Mouse (Mus musculus): ENCODE measurements around the gene Arpc4. TPM values are rescaled to one million over a fixed set of nuclear protein-coding genes. Genes with fewer than 3 reads are reported as not detected.

Arpc4 gene
- polyA plus RNA-seq, 1 experiment: 1,078 TPM

DNA sequence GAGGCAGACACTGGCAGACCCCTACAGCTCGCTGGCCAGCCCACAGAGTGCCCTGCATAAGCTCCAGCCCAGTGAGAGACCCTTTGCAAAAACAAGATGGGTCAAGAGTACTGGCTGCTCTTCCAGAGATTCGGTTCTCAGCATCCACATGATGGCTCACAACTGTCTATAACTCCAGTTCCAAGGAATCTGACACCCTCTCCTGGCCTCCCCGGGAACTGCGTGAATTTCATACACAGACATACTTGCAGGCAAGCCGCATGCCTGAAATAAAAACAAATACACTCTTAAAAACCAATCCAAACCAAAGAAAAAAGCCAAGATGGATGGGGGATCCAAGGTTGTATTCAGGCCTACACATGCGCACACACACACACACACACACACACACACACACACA, 17.6 kb downstream of the Arpc4 start:
- H3K9me3 ChIP-seq: peaks cover 8% of the 10 kb centered on the region; the same call in 1 of the 2 replicates
- peaks cover 17% of the 10 kb centered on the region for H3K4me1 ChIP-seq
- H3K36me3 ChIP-seq (replicated peaks; ENCODE audit: low read length): peaks cover 98% of the 10 kb centered on the region
- H3K27me3 ChIP-seq (replicated peaks): no peaks in the 10 kb centered on the region
- TF ChIP-seq FLI1 (IDR thresholded peaks at IDR 0.05; ENCODE audit: low read length): no peak
- TF ChIP-seq GATA1 (IDR thresholded peaks at IDR 0.05; ENCODE audit: borderline replicate concordance, low read length): no peak
- H3K4me3 ChIP-seq (replicated peaks): no peak overlapping the region

DNA sequence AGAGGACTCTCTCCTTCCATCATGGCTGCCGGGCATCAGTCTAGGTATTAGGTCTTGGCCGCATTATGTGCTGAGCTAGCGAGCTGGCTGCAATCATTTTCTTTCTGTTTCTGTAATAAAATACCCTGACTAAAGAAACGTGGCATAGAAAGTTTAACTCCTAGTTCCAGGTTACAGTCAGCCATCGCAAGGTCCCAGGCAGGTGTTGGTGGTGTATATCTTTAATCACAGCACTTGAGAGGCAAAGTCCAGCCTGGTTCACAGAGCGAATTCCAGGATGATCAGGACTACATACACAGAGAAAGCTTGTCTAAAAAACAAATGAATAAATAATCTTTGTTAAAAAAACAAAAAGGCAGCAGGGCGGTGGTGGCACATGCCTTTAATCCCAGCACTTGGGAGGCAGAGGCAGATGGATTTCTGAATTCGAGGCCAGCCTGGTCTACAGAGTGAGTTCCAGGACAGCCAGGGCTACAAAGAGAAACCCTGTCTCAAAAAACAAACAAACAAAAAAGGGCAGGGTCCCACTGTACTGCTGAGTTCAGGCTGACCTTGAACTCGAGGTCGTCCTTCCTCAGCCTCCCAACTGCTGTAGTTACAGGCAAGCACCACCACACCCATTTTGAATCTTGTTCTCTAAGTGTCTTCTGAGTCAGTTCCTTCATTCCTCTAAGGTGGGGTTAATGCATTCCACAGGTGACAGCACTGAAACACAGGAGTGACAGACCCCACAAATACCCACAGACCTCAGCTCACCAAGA, 18.5 kb downstream of the Arpc4 start:
- Histone ChIP-seq H3K9me3 (peaks cover 8% of the 10 kb centered on the region; the same call in 1 of the 2 replicates), H3K27me3 (replicated peaks) (no peaks in the 10 kb centered on the region), H3K4me1 (peaks cover 26% of the 10 kb centered on the region), H3K4me3 (replicated peaks) (no peak overlapping the region), H3K36me3 (replicated peaks; ENCODE audit: low read length) (peaks cover 98% of the 10 kb centered on the region)
- no peak for TF ChIP-seq GATA1 (IDR thresholded peaks at IDR 0.05; ENCODE audit: borderline replicate concordance, low read length)
- TF ChIP-seq FLI1 (IDR thresholded peaks at IDR 0.05; ENCODE audit: low read length): no peak

DNA sequence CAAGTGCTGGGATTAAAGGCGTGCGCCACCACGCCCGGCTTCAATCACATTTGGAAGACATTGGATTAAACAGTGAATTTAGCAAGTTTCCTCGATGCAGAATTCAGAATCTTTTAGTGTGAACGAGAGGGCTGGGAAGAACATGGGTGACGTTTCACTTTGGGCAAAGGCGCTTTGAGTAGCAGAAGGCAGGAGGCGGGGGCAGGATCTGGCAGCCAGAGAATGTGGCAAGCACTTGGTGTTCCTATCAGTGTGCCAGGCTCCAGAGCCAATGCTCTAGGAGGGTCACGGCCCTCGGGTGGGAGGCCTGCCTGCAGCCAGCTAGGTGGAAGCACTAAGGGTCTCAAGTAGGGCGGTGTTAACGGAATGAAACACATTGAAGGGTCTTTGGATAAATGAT, 24.2 kb downstream of the Arpc4 start:
- H3K36me3 ChIP-seq (replicated peaks; ENCODE audit: low read length): peaks cover 100% of the 10 kb centered on the region
- peaks cover 13% of the 10 kb centered on the region for H3K4me1 ChIP-seq
- no peaks in the 10 kb centered on the region for H3K27me3 ChIP-seq (replicated peaks)
- no peak for TF ChIP-seq GATA1 (IDR thresholded peaks at IDR 0.05; ENCODE audit: borderline replicate concordance, low read length)
- TF ChIP-seq FLI1 (IDR thresholded peaks at IDR 0.05; ENCODE audit: low read length): no peak
- no peaks in the 10 kb centered on the region for H3K9me3 ChIP-seq
- H3K4me3 ChIP-seq (replicated peaks): no peak overlapping the region

DNA sequence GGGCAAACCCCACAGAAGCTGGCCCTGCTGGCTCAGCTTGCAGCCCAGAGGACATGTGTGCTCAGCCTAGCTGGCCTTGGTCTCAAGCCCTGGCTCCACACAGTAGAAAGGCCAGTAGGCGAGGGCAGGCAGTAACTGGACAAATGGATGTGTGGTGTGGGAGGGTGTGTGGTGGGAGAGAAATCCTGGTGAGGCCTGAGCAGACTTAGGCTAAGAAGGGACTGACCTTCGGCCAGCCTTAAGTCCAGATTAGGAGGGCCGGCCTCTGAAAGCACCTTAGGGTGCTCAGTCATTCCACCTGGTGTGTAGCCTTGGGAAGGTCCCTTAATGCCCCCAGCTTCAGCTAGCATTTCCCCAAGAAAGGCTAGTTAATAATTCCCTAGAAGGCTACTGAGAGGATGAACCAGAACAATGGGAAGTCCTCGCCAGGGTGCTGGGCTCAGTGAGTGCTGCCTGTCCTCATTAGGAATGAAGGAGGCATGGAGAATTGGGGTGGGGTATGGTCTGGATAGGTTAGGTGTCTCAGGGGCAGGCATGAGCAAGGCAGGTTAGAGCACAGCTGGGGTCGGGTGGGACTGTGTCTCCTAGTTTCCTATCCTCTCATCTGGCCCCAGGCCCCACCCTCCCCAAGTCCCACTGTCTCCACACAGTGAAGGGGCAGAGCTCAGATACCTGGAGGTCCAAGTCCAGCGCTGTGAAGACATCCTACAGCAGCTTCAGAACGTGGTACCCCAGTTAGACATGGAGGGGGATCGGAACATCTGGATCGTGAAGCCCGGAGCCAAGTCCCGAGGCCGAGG, 26.9 kb downstream of the Arpc4 start:
- TF ChIP-seq FLI1 (IDR thresholded peaks at IDR 0.05; ENCODE audit: low read length) (no peak), GATA1 (IDR thresholded peaks at IDR 0.05; ENCODE audit: borderline replicate concordance, low read length) (no peak)
- H3K36me3 ChIP-seq (replicated peaks; ENCODE audit: low read length): peaks cover 100% of the 10 kb centered on the region
- no peak overlapping the region for H3K4me3 ChIP-seq (replicated peaks)
- H3K9me3 ChIP-seq: no peaks in the 10 kb centered on the region
- peaks cover 18% of the 10 kb centered on the region for H3K4me1 ChIP-seq
- H3K27me3 ChIP-seq (replicated peaks): no peaks in the 10 kb centered on the region

DNA sequence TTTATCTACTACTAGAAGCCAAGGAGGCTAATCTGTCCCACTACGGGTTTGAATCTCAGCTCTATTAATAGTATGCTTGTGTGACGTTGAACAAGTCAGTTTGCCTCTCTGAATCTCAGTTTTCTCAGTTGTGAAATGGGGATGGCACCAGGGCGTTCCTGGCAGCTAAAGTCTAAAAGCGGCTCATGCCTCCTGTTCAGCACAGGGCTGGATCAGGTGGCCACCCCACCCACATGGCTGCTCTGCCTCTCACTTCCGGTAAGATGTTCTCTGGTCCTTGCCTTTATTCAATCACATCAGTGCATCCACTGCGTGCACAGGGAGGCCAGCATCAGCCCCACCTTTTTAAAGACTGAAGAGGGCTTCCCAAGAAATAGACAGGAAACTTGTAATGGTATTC, 27.6 kb downstream of the Arpc4 start:
- H3K9me3 ChIP-seq: no peaks in the 10 kb centered on the region
- peaks cover 100% of the 10 kb centered on the region for H3K36me3 ChIP-seq (replicated peaks; ENCODE audit: low read length)
- H3K4me3 ChIP-seq (replicated peaks): no peak overlapping the region
- peaks cover 17% of the 10 kb centered on the region for H3K4me1 ChIP-seq
- H3K27me3 ChIP-seq (replicated peaks): no peaks in the 10 kb centered on the region
- TF ChIP-seq GATA1 (IDR thresholded peaks at IDR 0.05; ENCODE audit: borderline replicate concordance, low read length) (no peak), FLI1 (IDR thresholded peaks at IDR 0.05; ENCODE audit: low read length) (no peak)

DNA sequence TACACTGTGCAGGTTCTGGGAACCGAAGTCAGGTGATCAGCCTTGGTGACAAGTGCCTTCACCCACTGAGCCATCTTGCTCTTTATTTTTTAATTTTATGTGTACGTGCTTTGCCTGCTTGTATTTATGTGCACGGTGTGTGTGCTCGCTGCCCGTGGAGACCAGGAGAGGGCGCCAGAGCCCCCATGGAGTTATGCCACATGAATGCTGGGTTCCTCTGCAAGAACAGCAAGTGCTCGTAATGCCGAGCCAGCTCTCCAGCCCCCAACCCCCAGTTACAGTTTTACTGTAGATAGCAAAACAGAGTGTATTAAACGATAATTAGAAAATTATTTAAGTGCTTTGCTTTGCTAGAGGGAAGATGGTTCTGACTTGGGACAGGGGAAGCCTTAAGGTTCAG, 28.8 kb downstream of the Arpc4 start:
- Histone ChIP-seq H3K9me3 (no peaks in the 10 kb centered on the region), H3K4me3 (replicated peaks) (no peak overlapping the region), H3K27me3 (replicated peaks) (no peaks in the 10 kb centered on the region), H3K36me3 (replicated peaks; ENCODE audit: low read length) (peaks cover 100% of the 10 kb centered on the region), H3K4me1 (peaks cover 7% of the 10 kb centered on the region; the same call in 1 of the 2 replicates)
- TF ChIP-seq FLI1 (IDR thresholded peaks at IDR 0.05; ENCODE audit: low read length) (no peak), GATA1 (IDR thresholded peaks at IDR 0.05; ENCODE audit: borderline replicate concordance, low read length) (no peak)

DNA sequence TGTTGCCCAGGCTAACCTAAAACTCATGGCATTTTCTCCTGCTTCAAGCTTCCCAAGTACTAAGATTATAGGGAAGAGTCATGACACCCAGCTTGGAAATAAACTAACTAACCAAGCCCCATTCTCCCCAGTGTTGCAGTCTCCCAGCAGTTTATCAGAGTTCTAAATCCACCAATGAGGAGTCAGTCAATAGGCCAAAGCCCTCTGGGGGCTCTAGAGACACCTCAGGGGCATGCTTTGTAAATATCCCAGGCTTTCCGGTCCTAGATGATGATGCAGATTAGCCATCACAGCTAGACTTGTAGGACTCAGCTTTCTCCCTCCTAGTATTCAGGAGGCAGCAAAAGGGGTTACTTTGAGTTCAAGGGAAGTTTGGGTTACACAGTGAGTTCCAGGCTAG, 32.1 kb downstream of the Arpc4 start:
- no peaks in the 10 kb centered on the region for H3K27me3 ChIP-seq (replicated peaks)
- H3K36me3 ChIP-seq (replicated peaks; ENCODE audit: low read length): peaks cover 100% of the 10 kb centered on the region
- TF ChIP-seq FLI1 (IDR thresholded peaks at IDR 0.05; ENCODE audit: low read length): no peak
- TF ChIP-seq GATA1 (IDR thresholded peaks at IDR 0.05; ENCODE audit: borderline replicate concordance, low read length): no peak
- peaks cover 5% of the 10 kb centered on the region; the same call in 1 of the 2 replicates for H3K4me1 ChIP-seq
- H3K4me3 ChIP-seq (replicated peaks): no peak overlapping the region
- H3K9me3 ChIP-seq: no peaks in the 10 kb centered on the region

DNA sequence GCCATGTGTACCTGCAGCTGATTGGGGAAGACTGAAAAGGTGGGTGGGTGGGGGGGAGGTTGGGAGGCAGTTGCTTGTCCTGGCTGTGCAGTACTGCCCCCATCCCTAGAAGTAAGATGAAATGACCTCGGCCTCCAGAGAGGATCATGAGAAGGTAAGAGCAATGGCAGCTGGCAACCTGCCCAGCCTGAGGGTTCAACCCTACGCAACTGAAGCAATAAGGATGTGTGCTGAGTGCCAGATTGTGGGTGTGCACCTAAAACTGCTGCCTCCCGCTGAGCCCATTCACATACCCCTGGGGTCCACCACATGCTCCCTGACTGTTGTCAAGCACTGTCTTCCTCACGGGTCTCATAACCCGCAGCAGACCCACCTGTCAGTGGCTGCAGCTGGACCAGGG, 38.5 kb downstream of the Arpc4 start:
- Histone ChIP-seq H3K4me3 (replicated peaks) (no peak overlapping the region), H3K27me3 (replicated peaks) (no peaks in the 10 kb centered on the region), H3K9me3 (no peaks in the 10 kb centered on the region), H3K36me3 (replicated peaks; ENCODE audit: low read length) (peaks cover 61% of the 10 kb centered on the region), H3K4me1 (peaks cover 40% of the 10 kb centered on the region)
- no peak for TF ChIP-seq GATA1 (IDR thresholded peaks at IDR 0.05; ENCODE audit: borderline replicate concordance, low read length)
- no peak for TF ChIP-seq FLI1 (IDR thresholded peaks at IDR 0.05; ENCODE audit: low read length)

DNA sequence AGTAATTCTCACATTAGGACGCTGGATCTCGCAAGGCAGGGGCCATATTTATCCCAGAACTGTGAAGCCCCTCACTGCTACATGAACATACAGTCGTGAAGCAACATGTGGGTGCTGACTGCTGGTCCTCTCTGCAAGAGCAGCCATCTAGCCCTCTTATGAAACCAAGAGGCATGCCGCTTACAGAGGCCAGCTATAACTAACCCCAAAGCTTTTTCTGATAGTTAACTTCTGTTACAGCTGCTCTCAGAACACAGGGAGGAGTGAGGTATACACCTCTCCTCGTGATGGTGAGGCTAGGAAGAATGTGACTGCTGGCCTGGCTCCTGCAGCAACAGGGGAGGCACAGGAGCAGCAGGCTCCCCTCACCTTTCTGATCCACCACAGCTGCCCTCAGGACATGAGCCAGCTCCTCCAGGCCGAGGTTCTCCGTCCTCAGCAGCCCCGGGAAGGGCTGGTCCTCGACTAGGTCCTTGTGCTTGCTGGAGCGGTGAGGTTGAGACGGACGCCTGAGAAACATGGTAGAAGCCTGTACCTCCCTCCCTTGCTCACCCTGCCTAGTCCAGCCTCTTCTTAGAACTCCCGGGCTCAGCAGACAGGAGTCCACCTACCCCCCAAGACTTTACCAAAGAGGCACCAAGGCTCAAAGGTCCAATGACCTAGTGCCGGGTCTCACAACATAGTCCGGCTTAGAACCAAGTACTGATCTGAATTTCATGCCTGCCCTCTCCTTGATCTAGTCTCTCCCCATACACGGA, 40.7 kb downstream of the Arpc4 start:
- TF ChIP-seq GATA1 (IDR thresholded peaks at IDR 0.05; ENCODE audit: borderline replicate concordance, low read length) (no peak), FLI1 (IDR thresholded peaks at IDR 0.05; ENCODE audit: low read length) (no peak)
- H3K4me1 ChIP-seq: peaks cover 51% of the 10 kb centered on the region
- H3K9me3 ChIP-seq: no peaks in the 10 kb centered on the region
- H3K4me3 ChIP-seq (replicated peaks): peak overlapping the region; percentile 96
- H3K27me3 ChIP-seq (replicated peaks): no peaks in the 10 kb centered on the region
- H3K36me3 ChIP-seq (replicated peaks; ENCODE audit: low read length): peaks cover 39% of the 10 kb centered on the region
